Mouse (Mus musculus) regulatory T cell (primary cell): ENCODE measurements around the gene Zfyve1.
"Not testable (repeated sequence)": the region's sequence is repeated elsewhere in the genome, so short reads cannot be mapped to it uniquely, and the experiment has no call there.

Source experiments
- in situ Hi-C: fragments of 300-600 bp; cut with MboI, MseI; formaldehyde crosslinking; loops from one replicate; pipeline ENCODE4 v1.15.1; 2025; ENCODE audit warnings: high pct_unique_total_duplicates

Zfyve1 gene

GRCm38 (mm10) chr12:83597025-83597501 lies at the start of gene Zfyve1:
TSS of gene Zfyve1 (minus strand) at chr12:83597222.
- in situ Hi-C loops, result loop anchor here (5.0 kb wide), 1 partner anchor 35 kb away; the partner anchor contains the start of gene Rbm25

GRCm38 (mm10) chr12:83643116-83643515 lies 46.1 kb upstream of the Zfyve1 start:
- in situ Hi-C loops, result no loop called here

DNA sequence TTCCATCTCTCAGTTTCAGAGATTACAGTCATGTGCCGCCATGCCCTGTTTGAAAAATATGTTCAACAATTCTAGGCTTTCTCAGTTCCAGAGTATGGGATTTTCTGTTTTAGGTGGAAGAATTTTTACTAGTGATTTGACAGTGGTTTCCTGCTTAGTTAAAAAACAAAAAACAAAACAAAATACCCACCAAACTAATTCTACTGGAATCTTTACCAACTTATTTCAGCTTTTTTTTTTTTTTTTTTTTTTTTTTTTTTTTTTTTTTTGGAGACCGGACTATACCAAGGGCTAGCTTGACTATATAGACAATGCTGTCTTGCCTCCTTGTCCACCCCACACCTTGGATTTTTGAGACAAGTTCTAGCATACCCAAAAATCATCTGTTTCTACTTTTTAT lies 44.2 kb upstream of the Zfyve1 start:
- in situ Hi-C loops, result no loop called here

GRCm38 (mm10) chr12:83633807-83634206 lies 36.8 kb upstream of the Zfyve1 start:
- in situ Hi-C loops, result loop anchor here (5.0 kb wide), 1 partner anchor 37 kb away; the partner anchor contains the start of gene Zfyve1

DNA sequence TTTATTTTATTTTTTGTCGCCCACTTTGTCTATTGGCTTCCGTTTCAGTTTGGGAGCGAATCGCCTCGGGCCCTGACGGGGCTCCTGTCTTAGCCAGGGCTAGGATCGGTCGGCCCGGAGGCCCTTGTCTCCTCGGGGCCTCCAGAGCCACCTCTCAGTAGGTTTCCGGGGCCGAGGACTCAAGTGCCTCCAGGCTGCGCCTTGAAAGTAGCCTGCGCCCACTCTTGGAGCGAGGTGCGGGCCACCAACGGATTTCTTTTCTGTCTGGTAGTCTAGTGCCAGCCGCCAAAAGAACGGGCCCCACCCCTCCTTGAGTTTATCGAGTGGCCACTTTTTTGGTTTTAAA lies 35.6 kb upstream of the Zfyve1 start:
- in situ Hi-C loops, result loop anchor here (5.0 kb wide), 1 partner anchor 35 kb away; the partner anchor contains the start of gene Zfyve1

DNA sequence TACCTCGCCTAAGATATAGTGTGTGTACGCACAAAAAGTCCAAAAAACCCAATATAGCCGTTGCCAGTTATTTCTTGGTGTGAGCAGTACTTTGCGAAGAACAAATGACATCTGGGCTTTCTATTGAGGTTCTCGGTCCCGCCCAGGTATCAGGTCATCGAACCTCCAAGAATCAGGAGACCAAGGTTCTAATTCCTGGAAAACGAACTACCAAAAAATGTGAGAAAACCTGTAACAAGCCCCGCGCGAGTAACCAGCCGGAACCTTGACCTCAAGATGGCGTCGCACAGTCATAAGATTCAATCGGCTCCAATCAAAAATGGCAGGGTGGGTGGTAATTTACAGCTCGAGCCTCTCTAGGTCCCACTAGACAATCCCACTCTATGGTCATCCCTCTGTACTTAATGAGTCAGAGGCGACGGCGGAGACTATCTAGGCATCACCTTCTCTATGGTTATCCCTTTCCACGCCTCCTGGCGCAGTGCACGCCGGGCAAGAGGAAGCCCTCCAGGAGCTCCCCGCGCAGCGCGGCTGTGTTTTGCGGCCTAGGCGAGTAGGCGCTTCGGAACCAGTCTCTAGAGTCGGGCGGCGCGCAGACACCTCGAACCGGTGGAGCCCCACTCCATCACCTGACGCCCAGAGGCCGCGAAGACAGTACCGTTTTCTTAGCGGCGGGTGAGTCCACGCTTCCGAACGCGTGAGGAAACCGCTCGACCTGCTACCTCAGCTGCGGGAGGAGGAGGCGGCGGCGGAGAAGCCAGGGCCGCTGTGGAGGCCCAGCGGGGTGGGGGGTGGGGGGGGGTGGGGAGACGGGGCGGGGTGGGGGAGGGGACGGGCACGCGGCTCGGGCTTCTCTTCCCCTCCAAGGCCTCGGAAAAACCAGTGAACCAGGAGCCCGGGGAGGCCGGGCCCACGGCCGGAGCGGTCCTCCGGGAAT lies 35.0 kb upstream of the Zfyve1 start:
- in situ Hi-C loops, result loop anchor here (5.0 kb wide), 1 partner anchor 35 kb away; the partner anchor contains the start of gene Zfyve1

DNA sequence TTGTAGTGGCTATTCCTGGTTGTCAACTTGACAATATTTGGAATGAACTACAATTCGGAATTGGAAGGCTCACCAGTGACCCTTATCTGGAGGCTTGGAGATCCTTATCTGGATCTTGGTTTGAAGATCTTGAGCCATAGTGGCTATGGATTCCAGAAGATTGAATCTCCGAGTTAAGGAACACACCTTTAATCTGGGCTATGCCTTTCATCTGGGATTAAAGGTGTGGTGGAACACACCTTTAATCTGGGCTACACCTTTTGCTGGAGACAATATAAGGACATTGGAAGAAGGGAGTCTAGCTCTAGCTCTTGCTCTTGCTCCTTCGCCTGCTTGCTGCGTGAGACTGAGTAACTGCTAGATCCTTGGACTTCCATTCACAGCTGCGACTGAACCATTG lies 33.9 kb upstream of the Zfyve1 start, which contains the start of gene Rbm25:
Rbm25 (plus strand) TSS at position 301 of the 400 bp plus-strand sequence.
- in situ Hi-C loops, result loop anchor here (5.0 kb wide), 1 partner anchor 34 kb away; the partner anchor contains the start of gene Zfyve1

GRCm38 (mm10) chr12:83624321-83624720 lies 27.3 kb upstream of the Zfyve1 start:
- in situ Hi-C loops, result no loop called here

GRCm38 (mm10) chr12:83622031-83622755 lies 25.2 kb upstream of the Zfyve1 start:
- in situ Hi-C loops, result no loop called here

GRCm38 (mm10) chr12:83620694-83621093 lies 23.7 kb upstream of the Zfyve1 start:
- in situ Hi-C loops, result not testable (repeated sequence)

DNA sequence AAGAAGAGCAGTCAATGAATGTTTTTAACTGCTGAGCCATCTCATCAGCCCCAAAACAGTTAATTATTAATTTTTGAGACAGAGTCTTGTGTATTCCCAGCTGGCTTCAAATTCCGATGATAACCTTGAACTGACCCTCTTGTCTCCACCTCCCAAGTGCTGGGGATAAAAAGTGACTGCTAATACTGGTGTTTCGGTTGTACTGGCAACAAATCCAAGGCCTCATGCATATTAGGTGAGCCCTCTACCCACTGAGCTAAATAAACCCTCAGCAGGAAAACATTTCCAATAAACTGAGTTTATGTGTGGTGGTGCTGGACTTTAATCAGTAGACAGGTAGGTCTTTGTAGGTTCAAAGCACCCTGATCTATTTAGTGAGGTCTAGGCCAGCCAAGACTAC lies 22.0 kb upstream of the Zfyve1 start:
- in situ Hi-C loops, result no loop called here

- in situ Hi-C loops, result no loop called here
Measured at GRCm38 (mm10) chr12:83617261-83617660, 20.2 kb upstream of the Zfyve1 start.

DNA sequence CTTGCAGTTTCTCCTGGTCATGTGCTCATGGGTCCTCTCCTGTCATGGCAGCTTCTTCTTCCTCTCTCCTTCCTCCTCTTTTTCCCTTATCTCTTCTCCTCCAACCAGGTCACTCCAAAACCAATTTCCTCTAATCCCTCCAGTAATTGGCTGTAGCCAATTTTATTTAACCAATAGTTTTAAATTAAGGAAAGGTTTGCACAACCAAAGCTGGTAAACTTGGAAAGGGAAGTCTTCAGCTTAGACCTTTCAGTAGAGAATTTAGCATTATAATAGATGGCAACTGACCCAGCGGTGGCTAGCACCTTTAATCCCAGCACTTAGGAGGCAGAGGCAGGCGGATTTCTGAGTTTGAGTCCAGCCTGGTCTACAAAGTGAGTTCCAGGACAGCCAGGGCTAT lies 9.4 kb upstream of the Zfyve1 start:
- in situ Hi-C loops, result not testable (repeated sequence)

GRCm38 (mm10) chr12:83602285-83602684 lies 5.3 kb upstream of the Zfyve1 start:
- in situ Hi-C loops, result no loop called here

GRCm38 (mm10) chr12:83597881-83598280 lies 859 bp upstream of the Zfyve1 start:
- in situ Hi-C loops, result loop anchor here (5.0 kb wide), 1 partner anchor 34 kb away; the partner anchor contains the start of gene Rbm25

DNA sequence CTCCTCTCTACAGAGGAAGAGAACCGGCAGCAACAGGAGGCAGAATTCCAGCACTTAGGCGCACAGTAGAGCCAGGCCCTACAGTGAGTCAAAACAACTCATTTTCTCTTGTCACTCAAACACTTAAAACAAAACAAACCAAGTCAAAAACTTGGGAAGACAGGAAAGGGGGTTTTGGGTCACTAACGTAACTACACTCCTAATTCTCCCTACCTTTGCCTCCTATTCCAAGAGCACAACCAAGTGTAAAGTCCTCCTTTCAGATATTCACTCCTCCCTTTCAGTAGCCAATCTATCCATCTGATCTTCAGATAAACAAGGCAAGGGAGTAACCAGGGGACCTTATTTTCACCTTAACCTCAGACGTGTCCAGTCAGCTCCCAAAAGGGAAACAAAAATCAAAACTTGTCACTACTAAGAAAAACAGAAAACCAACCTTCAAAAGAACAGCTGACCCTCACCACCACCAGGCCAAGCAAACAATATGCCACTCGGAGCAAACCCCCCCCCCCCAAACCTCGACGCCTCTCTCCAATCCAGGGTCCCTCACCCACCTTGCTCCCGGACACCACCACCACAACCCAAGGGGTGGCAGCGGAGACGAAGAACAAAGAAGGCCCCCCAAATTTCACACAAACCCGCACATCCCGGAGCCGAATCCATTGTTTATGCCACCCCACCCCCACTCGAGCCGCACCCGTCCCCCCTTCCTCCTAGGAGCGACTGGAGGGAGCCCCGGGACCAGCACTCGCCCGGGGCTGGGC lies 649 bp downstream of the Zfyve1 start:
- in situ Hi-C loops, result loop anchor here (5.0 kb wide), 1 partner anchor 36 kb away; the partner anchor contains the start of gene Rbm25

DNA sequence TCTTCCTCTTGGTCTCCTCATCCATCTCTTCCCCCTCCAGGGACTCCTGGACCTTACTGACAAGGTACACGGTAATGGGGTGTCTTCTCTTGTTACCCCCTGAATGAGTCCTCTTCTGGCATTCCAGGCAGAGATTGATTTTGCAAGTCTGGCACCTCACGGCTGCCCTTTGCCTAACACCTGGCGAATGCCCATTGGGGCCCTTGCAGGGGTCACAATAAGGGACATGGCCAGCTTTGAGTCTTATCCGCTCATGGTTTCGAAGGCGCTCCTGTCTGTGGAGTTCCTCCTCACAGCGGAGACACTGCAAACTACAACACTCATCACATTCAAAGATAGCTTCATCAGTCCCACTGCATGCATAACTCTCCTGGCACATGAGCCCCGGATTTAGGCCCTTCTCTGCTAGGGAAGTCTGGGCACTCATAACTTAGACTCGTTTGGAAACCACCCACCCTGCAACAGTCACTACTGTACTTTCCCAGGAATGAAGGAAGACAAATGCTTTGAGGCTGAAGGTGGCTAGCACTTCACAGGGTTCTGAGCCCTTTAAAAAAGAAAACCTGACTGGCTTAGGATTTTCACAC lies 2.5 kb downstream of the Zfyve1 start:
- in situ Hi-C loops, result loop anchor here (5.0 kb wide), 1 partner anchor 38 kb away; the partner anchor contains the start of gene Rbm25

DNA sequence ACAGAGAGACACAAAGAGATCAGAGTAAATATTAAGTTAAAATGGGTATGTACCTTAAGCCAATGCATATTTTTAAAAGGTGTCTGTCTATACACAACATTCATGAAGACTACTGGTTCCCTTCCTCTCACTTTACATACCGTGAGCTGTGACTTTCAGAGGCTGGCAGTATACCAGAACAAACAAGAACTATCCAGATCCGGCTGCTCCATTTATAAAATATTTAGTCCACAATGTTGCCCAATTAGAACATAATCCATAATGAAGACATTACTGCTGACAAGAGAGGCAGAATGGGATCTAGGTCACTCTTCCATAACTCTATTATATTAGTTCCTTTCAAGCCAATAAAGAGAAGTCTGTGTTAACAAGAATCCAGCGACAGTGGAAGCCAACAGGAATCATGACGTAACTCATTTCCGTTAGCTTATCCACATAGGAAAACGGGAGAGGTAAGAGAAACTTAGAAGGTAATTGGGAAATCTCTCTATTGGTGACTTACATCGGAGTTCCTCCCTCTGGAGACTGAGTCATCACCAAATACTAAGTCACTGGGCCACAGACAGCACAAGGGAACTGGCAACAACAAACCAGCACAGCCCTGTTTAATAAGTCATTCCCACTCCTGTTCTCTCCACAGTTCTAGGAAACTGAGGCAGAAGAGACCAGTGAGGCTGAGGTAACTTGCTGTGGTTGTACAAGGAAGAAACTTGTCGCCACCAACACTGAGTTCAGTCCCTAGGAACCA lies 5.1 kb downstream of the Zfyve1 start:
- in situ Hi-C loops, result no loop called here

- in situ Hi-C loops, result no loop called here
Measured at GRCm38 (mm10) chr12:83586628-83587027, 10.4 kb downstream of the Zfyve1 start.

GRCm38 (mm10) chr12:83582747-83583146 lies 14.3 kb downstream of the Zfyve1 start:
- in situ Hi-C loops, result no loop called here
